Mouse (Mus musculus): ENCODE results near the gene Khnyn. TPM values are rescaled to one million over a fixed set of nuclear protein-coding genes. Genes with fewer than 3 reads are reported as not detected.
A peak's percentile ranks its signal among the peaks of the same experiment; 100 is the strongest.

Gene Khnyn
- 18.6 and 20.5 TPM in 2 replicates for polyA plus RNA-seq (2015; fragmentation: Nextera tagmentation; extraction: Ambion mirVana)

DNA sequence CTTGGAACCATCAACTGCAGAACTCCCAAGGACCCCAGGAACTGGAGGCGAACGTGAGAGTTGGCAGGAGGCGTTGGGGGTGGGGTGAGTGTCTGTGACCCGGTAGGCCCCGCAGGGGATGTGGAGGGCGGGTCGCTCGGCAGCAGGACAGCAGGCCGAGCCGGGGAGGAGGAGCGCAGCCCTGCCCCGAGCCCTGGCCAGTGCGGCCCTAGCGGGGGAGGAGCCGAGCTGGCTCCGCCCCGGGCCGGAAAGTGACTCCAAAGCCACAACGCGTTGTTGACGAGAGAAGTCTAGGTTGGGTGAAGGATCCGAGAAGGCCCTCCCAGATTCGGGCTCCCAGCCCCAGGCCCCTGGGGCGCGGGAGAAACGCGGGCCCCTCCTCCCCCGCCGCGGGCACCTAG is at the start of gene Khnyn:
Gene Khnyn, plus strand, starts transcription at position 235 of the 401 bp plus-strand sequence.
- Histone ChIP-seq H3K9me3 (no peaks in the 10 kb centered on the region), H3K4me3 (peak within 1 kb of the TSS; percentile 83), H3K36me3 (peaks cover 34% of the 10 kb centered on the region), H3K9ac (peak within 1 kb of the TSS; percentile 83), H3K4me2 (peak within 1 kb of the TSS; percentile 76), H3K27me3 (no peaks in the 10 kb centered on the region), H3K27ac (peak within 1 kb of the TSS; percentile 94), H3K4me1 (peaks cover 32% of the 10 kb centered on the region)
- 0% methylated on average over 29 of the region's 30 CpGs for WGBS
- peak; percentile 88 for ATAC-seq (ENCODE audit: insufficient number of reproducible peaks, low FRiP score, low TSS enrichment, low read depth)

DNA sequence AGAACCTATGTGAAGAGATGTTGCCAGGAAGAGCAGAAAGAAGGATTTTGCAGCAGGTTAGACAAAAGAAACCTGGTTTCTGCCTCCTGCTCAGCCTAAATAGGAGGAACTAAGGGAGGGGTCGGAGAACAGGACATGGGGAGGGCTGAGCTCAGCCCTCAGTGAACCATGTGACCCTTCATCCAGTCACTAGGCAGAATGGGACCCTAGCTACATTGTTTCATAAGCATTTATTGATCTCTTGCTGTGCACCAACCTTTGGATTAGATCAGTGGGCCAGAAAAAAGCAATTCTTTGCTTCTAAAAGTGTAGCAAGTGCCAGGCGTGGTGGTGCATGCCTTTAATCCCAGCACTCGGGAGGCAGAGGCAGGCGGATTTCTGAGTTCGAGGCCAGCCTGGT is 46.4 kb upstream of the Khnyn start:
- Histone ChIP-seq H3K27ac (no peak overlapping the region), H3K27me3 (no peaks in the 10 kb centered on the region), H3K4me1 (peaks cover 29% of the 10 kb centered on the region), H3K4me2 (no peak overlapping the region), H3K36me3 (peaks cover 7% of the 10 kb centered on the region; the same call in 1 of the 2 replicates), H3K4me3 (no peak overlapping the region), H3K9ac (no peak overlapping the region), H3K9me3 (no peaks in the 10 kb centered on the region)
- ATAC-seq (ENCODE audit: insufficient number of reproducible peaks, low FRiP score, low TSS enrichment, low read depth): no peak
- WGBS: 89% methylated on average over 5 of the region's 5 CpGs

DNA sequence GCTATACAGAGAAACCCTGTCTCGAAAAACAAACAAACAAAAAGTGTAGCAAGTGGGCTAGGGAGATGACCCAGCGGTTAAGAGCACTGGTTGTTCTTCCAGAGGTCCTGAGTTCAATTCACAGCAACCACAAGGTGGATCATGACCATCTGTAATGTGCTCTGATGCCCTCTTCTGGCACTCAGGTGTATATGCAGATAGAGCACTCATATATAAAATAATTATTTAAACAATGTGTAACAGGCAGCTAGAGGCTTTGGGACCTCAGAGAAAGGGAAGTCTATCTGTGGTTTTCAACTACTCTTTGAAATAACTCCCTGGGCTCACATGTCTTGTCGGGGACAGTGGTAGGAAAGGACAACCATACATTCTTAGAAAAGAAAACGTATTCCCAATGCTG is 46.0 kb upstream of the Khnyn start:
- Histone ChIP-seq H3K27me3 (no peaks in the 10 kb centered on the region), H3K4me2 (no peak overlapping the region), H3K27ac (no peak overlapping the region), H3K4me3 (no peak overlapping the region), H3K9me3 (no peaks in the 10 kb centered on the region), H3K9ac (no peak overlapping the region), H3K36me3 (peaks cover 3% of the 10 kb centered on the region; the same call in 1 of the 2 replicates), H3K4me1 (peaks cover 25% of the 10 kb centered on the region)
- ATAC-seq (ENCODE audit: insufficient number of reproducible peaks, low FRiP score, low TSS enrichment, low read depth): no peak
- 87% methylated on average over 4 of the region's 4 CpGs for WGBS

DNA sequence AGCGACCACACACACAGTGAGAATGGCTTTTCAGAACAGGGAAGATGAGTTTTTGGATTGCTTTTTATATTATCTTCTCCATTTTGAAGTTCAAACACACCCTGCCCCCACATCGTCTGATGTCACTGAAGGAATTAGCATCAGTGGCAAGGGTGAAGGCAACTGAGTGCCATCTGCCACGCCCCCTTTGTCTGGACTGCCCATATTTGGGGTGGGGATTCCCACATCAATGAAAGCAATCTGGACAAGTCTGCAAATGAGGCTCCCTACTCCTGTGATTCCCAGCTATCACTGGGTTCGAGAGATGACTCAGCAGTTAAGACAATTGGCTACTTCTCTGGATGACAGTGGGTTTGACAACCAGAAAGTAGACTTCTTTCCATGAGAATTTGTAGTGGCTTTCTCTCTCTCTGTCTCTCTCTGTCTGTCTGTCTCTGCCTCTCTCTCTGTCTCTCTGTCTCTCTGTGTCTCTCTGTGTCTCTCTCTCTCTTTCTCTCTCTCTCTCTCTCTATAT is 43.8 kb upstream of the Khnyn start:
- Histone ChIP-seq H3K9me3 (no peaks in the 10 kb centered on the region), H3K4me3 (no peak overlapping the region), H3K27me3 (no peaks in the 10 kb centered on the region), H3K4me2 (no peak overlapping the region), H3K9ac (no peak overlapping the region), H3K36me3 (no peaks in the 10 kb centered on the region), H3K27ac (no peak overlapping the region), H3K4me1 (peaks cover 4% of the 10 kb centered on the region; the same call in 1 of the 2 replicates)
- ATAC-seq (ENCODE audit: insufficient number of reproducible peaks, low FRiP score, low TSS enrichment, low read depth): no peak
- WGBS: 64% methylated on average over 4 of the region's 4 CpGs

DNA sequence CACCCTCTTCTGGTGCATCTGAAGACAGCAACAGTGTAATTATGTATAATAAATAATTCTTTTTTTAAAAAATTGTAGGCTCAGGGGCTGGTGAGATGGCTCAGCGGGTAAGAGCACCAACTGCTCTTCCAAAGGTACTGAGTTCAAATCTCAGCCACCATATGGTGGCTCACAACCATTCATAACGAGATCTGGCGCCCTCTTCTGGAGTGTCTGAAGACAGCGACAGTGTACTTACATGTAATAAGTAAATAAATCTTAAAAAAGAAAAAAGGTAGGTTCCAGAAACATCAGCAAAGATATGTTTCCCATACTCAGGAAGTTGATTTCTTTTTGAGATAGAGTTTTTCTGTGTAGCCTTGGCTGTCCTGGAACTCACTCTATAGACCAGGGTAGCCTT is 42.0 kb upstream of the Khnyn start:
- no peaks in the 10 kb centered on the region for H3K4me1 ChIP-seq

DNA sequence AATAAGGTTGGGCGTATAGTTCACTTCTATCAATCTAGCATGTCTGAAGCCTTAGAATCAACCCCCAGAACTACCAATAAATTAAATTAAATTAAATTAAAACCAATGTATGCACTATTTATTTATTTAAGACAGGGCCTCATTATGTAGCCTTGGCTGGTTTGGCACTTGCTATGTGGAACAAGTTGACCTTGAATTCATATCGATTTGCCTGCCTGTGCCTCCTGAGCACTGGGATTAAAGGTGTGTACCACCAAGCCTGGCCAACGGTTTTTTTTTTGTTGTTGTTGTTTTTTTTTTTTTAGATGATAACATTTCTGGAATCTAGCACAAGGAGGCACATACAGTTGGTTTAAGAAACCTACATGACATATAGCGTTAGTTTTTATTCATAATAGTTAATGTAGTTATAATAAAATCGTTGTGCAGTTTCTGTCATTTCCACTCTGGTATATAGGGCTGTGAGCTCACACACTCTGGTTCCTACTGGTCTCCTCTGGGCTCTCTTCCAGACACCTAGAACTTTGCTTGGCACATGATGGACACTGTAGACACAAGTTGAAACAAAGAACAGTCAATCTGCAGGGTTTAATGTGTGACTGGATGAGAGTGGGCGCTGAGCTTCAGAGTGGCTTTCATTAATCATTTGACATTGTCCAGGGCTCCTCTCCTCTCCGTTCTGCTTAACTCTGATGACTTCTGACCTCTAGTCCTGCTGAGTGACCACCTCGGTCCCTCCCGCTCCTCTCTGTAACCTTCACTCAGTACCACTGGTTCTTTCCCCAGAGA is 39.0 kb upstream of the Khnyn start:
- no peak overlapping the region for H3K4me2 ChIP-seq
- no peaks in the 10 kb centered on the region for H3K36me3 ChIP-seq
- no peaks in the 10 kb centered on the region for H3K4me1 ChIP-seq
- H3K27me3 ChIP-seq: no peaks in the 10 kb centered on the region
- no peak overlapping the region for H3K4me3 ChIP-seq
- H3K9me3 ChIP-seq: no peaks in the 10 kb centered on the region
- ATAC-seq (ENCODE audit: insufficient number of reproducible peaks, low FRiP score, low TSS enrichment, low read depth): no peak
- 65% methylated on average over 9 of the region's 9 CpGs for WGBS
- H3K27ac ChIP-seq: no peak overlapping the region
- no peak overlapping the region for H3K9ac ChIP-seq

More for the DNA sequence above, 42.0 kb upstream of the Khnyn start:
- Histone ChIP-seq H3K9me3 (no peaks in the 10 kb centered on the region), H3K4me3 (no peak overlapping the region), H3K4me2 (no peak overlapping the region), H3K27ac (no peak overlapping the region), H3K36me3 (no peaks in the 10 kb centered on the region), H3K27me3 (no peaks in the 10 kb centered on the region), H3K9ac (no peak overlapping the region)
- WGBS: 76% methylated on average over 4 of the region's 4 CpGs
- no peak for ATAC-seq (ENCODE audit: insufficient number of reproducible peaks, low FRiP score, low TSS enrichment, low read depth)

DNA sequence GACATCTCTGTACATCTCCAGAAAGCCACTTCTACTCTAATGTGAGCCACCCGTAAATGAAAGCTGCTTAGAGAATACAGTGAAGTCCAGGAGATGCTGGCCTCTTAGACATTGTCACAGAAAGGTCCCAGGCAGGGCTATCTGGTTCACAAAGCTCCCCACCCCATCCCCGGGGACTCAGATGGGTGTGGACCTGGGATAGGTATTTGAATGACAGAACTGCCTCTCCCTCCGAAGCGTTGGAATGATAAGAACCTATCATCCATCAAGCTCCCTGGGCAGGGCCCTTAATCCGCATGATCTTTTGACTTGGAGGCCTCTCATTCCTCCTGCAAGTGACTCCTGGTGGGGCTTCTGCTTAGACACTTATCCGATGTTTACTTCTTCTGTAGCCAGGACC is 33.9 kb upstream of the Khnyn start:
- no peak for ATAC-seq (ENCODE audit: insufficient number of reproducible peaks, low FRiP score, low TSS enrichment, low read depth)
- 54% methylated on average over 6 of the region's 6 CpGs for WGBS
- H3K4me2 ChIP-seq: no peak overlapping the region
- no peak overlapping the region for H3K4me3 ChIP-seq
- no peaks in the 10 kb centered on the region for H3K36me3 ChIP-seq
- no peak overlapping the region for H3K9ac ChIP-seq
- H3K9me3 ChIP-seq: no peaks in the 10 kb centered on the region
- H3K4me1 ChIP-seq: peaks cover 28% of the 10 kb centered on the region
- peak overlapping the region; percentile 3; the same call in 1 of the 2 replicates for H3K27ac ChIP-seq
- no peaks in the 10 kb centered on the region for H3K27me3 ChIP-seq

DNA sequence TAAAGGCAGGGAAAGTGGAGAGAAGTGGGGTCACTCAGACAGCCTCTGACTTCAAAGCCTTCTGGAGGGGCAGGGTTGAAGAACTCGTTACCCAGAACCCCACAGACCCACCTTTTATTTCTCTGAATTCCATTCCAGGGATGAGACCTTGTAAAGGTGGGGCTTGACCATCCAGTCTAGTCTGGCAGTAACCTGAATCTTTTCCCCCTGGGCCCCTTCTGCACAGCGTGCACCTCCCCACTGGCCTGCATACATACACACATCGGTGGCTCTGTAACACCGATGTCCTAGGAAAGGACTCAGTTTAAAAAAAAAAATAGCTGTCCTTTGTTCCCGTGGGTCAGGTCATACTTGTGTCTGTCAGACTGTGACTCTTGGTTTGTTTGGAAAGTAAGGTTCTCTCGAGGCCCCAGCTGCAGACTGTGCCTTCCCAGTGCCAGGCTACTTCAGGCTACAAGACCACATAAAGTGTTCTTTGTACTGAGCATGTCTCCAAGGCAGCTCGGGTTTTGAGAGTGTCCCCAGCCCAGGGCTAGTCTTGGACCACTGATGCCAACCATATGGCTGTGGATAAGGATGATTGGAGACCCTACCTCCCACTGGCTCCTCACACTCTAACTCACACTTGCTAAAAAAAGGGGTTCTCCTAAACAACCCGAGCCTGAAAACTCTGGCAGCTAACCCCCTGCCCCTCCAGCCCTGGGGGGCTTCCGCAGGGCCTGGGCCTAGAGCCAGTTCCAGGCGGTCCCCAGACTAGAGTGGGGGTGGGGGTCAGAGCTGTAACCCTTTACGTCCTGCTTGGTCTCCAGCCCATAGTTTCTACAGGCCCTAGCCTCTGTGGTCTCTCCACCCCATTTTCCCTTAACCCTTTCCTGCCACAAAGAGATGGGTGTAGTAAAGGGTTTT is 31.8 kb upstream of the Khnyn start:
- H3K27me3 ChIP-seq: no peaks in the 10 kb centered on the region
- H3K4me3 ChIP-seq: peak overlapping the region; percentile 74
- 4% methylated on average over 11 of the region's 11 CpGs for WGBS
- peak overlapping the region; percentile 17; the same call in 1 of the 2 replicates for H3K9ac ChIP-seq
- peak; percentile 73 for ATAC-seq (ENCODE audit: insufficient number of reproducible peaks, low FRiP score, low TSS enrichment, low read depth)
- H3K4me1 ChIP-seq: peaks cover 47% of the 10 kb centered on the region
- H3K9me3 ChIP-seq: no peaks in the 10 kb centered on the region
- H3K4me2 ChIP-seq: peak overlapping the region; percentile 76
- peak overlapping the region; percentile 97 for H3K27ac ChIP-seq
- peaks cover 5% of the 10 kb centered on the region; the same call in 1 of the 2 replicates for H3K36me3 ChIP-seq

DNA sequence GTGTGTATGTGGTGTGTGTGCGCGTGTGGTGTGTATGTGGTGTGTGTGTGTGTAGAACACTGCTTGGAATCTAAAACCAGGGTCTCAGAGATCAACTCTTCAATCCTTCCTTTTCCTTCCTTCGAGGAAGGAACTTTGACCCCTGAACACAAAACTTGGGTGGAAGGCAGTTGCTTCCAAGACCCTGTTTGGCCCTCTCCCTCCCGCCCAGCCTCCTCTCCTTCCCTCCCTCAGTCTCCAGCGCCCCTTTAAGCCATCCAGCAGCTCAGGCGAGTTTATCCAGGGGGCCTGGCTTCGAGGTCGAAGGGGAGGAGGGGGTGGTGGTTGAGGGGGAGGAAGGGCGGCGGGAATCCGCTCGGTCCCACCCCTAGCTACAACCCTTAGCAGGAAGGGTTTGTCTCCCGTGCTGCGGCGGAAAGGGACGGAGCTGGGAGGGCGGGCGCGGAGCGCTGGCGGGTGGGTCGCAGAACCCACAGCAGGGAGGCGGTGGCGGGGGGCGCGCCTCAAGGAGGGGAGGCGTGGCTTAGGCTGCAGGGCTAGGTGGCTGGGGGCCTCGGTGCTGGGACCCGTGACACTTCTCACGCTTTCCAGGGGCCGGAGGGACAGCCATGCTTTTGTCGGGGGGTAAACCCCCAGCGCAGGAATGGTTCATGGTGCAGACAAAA is 31.0 kb upstream of the Khnyn start, which contains the start of gene Nynrin:
Gene Nynrin, plus strand, starts transcription at position 390 of the 665 bp plus-strand sequence.
- no peaks in the 10 kb centered on the region for H3K9me3 ChIP-seq
- peak within 1 kb of the TSS; percentile 73 for H3K9ac ChIP-seq
- H3K36me3 ChIP-seq: peaks cover 5% of the 10 kb centered on the region; the same call in 1 of the 2 replicates
- H3K4me1 ChIP-seq: peaks cover 53% of the 10 kb centered on the region
- H3K27ac ChIP-seq: peak within 1 kb of the TSS; percentile 97
- no peaks in the 10 kb centered on the region for H3K27me3 ChIP-seq
- peak within 1 kb of the TSS; percentile 74 for H3K4me3 ChIP-seq
- peak; percentile 93 for ATAC-seq (ENCODE audit: insufficient number of reproducible peaks, low FRiP score, low TSS enrichment, low read depth)
- H3K4me2 ChIP-seq: peak within 1 kb of the TSS; percentile 76
- under 1% methylated on average over 32 of the region's 33 CpGs for WGBS

DNA sequence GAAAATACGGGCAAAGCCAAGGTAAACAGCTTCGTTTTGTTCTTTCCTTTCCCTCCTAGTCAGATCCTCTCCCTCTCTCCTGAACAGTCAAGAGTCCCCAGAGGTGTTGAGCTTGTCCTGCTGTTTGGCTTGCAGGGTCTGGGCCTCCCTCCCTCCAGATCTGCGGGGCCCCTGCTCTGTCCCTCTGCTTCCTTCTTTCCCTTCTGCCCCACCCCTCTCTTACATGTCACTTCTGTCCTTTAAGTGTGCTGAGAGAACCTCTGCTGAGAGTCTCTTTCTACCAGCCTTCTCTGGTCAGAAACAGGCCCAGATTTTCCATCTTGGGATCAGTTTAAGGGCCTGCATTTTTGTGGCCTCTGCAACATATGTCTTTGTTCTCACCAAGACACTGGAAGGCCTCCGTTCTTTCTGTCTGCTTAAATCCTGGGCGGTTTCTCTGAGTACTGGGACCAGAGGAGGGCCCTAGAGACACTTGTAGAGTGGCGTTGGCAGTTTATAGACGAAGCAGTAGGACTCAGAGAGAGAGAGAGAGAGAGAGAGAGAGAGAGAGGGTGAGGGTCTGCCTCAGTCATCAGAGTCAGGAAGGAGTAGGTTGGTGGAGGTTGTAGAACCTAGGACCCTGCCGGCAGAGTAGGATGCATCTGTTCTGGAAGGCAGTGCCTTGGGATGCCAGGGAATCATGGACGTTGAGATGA is 30.2 kb upstream of the Khnyn start:
- Histone ChIP-seq H3K9ac (peak overlapping the region; percentile 73), H3K4me3 (peak overlapping the region; percentile 74), H3K36me3 (peaks cover 5% of the 10 kb centered on the region; the same call in 1 of the 2 replicates), H3K27ac (peak overlapping the region; percentile 97), H3K4me1 (peaks cover 56% of the 10 kb centered on the region), H3K27me3 (no peaks in the 10 kb centered on the region), H3K9me3 (no peaks in the 10 kb centered on the region), H3K4me2 (peak overlapping the region; percentile 76)
- ATAC-seq (ENCODE audit: insufficient number of reproducible peaks, low FRiP score, low TSS enrichment, low read depth): no peak
- 0% methylated on average over 9 of the region's 9 CpGs for WGBS
